Mouse (Mus musculus): Measurements from ENCODE around the gene Tmem98.

GRCm38 (mm10) chr11:80854430-80854829, 44.5 kb downstream of the Tmem98 start:
- no peak for TF ChIP-seq ZKSCAN1 (IDR thresholded peaks at IDR 0.05; ENCODE audit: borderline replicate concordance, low read depth, low read length)
- no peak for TF ChIP-seq USF2 (conservative IDR thresholded peaks at IDR 0.05; ENCODE audit: low read depth, low read length)
- no peak for TF ChIP-seq CTCF (conservative IDR thresholded peaks at IDR 0.05 in 1 of 2, IDR thresholded peaks at IDR 0.05 in 1 of 2; ENCODE audit: low read depth in 2 of 2, low read length in 2 of 2)
- no peak for TF ChIP-seq BHLHE40 (IDR thresholded peaks at IDR 0.05; ENCODE audit: low read depth, low read length)
